Mouse (Mus musculus): ENCODE data around the gene Vmn1r61.

The Vmn1r61 gene

DNA sequence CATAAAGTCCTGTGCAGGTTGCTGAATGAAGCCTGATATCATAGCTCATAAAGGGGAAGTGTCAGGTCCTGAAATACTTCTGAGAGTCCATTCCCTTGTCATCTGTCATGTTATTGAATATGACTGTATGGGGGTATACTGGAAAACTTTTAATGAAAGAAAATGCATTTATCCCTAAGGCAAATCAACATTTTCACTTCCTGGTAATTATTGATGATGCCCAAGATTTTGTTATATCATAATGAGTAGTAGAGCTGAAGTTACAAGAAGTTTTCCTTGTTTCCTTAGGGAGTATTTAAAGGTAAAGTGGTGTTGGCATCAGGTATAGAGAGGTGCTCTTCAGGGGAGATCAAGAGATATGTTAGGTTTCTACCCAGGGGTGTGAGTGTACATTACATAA lies at the start of gene Vmn1r61:
Vmn1r61 (minus strand) TSS at position 101 of the 400 bp plus-strand sequence.
- no peak for DNase-seq (ENCODE audit: low spot score in 2 of 2)

Measured in frontal cortex, postnatal 10 days (tissue).